Mouse (Mus musculus) embryonic stem cell, embryonic (primary cell): ENCODE results near the gene Rapgef4.

Experiments
- CTCF ChIA-PET, 4 experiments: fragments of 300-600 bp in 2 of 4; fragments of 350-600 bp in 2 of 4; sonication (Branson Sonifier 250); formaldehyde crosslinking; loops; one replicate each; lab custom pipeline; 2022; ENCODE audit warnings: inconsistent platforms in 2 of 4; lab: Charles Lee
- POLR2A ChIA-PET, 4 experiments: fragments of 300-600 bp in 2 of 4; fragments of 350-600 bp in 2 of 4; sonication (Branson Sonifier 250); formaldehyde crosslinking; loops; one replicate each; lab custom pipeline; 2022; ENCODE audit warnings: antibody characterized with exemption in 4 of 4, inconsistent platforms in 1 of 4; lab: Charles Lee

Rapgef4 gene

DNA sequence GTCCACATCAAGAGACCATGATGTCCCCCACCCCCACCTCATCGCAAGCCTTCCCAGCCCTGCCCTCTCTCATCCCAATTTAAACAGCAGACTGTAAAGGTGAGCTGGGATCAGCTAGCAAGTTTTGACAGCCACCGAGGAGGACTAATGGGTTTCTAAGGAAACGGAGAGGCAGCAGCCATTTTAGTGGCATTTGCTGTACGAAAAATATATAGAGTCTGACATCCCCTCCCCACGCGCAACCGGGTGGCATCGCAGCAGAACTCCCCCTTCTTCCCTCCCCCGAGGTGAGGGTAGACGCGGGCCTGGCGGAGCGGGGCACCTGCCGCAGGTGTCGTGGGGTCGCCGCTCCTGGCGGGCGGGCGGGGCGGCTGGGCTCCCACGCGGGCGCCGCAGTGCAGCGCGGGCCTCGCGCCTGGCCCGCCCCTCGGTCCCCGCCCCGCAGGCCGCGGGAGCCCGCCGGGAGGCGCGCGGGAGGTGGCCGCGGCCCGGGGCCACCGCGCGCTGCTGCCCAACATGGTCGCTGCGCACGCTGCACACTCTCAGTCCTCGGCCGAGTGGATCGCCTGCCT lies at the start of gene Rapgef4:
Gene Rapgef4, plus strand, starts transcription at position 470 of the 572 bp plus-strand sequence.
- POLR2A ChIA-PET, result no interaction called here
- CTCF ChIA-PET, result no interaction called here

DNA sequence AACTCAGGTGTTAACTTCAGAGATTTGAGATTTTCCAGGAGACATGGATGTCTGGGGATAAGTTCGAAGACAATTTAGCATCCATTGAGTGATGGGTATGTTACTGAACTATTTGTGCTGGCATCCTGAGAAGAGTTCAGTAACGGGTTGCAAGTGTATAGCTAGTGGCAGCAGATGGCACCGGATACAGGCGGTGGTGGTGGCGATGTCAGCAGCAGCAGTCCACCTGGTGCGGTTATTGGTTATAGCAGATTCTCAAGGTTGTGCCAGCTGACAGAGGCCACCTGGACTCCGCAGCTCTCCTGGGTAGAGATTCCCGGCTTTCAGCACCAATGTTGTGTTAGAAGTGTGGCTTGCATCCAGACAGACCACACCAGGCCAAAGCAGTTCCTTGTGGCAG lies 47.0 kb upstream of the Rapgef4 start:
- POLR2A ChIA-PET, result no interaction called here
- CTCF ChIA-PET, result no interaction called here

DNA sequence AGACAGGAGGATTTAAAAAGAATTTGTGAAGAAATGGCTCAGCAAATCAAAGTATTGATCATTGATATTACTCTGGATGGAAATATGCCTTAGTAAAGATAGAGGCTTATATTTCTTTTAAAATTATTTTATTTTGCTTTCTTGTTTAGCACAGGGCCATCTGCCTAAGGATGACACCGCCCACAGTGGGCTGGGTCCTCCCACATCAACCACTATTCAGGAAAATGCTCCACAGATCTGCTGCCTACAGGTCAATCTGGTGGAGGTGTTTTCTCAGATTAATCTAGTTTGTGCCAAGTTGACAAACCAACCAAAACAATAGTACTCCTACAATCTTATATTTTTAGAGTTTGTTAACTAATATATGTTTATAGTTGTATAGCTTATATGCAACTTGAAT lies 44.3 kb upstream of the Rapgef4 start:
- ChIA-PET CTCF (no interaction called here), POLR2A (no interaction called here)

DNA sequence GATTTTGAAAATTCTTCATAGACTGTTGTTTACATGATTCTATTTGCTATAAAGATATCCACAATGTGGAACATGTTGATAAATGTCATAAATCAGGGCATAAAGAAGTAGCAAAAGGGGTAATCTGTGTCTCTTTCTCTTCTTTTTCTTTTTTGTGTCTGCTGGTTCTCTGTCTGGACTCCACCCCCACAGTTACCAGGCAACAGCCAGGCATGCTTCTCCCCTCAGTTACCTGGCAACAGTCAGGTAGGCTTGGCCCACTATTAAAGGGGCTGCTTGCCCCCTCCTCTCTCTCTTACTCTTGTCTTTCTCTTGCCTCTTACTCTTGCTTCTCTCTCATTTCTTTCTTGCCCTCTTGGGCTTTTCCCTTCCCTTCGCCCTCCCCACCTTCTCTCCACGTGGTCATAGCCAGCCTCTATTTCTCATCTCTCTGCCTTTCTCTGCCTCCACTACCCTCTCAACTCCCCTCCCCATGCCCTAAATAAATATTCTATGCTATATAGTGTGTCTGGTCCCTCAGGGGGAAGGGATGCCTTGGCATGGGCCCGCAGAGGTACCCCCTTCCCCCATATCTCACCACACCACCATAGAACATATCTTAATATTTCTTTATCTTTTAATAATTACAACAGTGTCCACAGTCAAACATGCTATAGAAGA lies 43.3 kb upstream of the Rapgef4 start:
- POLR2A ChIA-PET, result no interaction called here
- CTCF ChIA-PET, result no interaction called here

DNA sequence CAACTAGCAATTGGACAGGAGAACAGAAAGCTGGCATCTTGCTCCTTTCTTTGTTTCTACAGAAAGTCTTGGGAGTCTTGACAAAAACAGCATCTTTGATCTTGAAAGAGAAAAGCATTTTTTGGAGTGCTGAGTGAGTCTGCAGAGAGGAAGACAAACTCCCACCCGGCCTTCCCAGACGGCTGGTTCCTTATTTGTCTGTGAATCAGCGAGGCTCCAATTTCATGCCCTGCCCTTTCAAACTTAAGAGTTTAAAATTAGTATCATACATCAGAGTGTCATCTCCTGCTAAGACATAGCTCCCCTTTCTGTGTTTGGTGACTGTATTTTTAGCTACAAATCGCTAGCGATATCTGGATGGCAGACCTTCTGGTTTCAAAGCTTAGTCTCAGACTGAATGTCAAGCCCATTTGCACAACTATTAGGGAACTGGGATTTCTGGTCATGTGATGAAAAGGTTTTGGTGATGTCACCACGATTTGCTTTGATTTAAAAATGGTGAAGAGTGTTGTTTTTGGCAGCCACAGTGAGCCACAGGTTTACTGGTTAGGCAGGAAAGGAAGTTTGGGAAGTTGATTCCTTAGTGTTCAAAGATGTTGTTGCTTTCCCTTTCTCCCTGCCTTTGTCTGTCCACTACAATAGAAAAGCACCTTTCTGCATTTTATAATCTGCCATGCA lies 42.2 kb upstream of the Rapgef4 start:
- CTCF ChIA-PET, result no interaction called here
- POLR2A ChIA-PET, result no interaction called here

DNA sequence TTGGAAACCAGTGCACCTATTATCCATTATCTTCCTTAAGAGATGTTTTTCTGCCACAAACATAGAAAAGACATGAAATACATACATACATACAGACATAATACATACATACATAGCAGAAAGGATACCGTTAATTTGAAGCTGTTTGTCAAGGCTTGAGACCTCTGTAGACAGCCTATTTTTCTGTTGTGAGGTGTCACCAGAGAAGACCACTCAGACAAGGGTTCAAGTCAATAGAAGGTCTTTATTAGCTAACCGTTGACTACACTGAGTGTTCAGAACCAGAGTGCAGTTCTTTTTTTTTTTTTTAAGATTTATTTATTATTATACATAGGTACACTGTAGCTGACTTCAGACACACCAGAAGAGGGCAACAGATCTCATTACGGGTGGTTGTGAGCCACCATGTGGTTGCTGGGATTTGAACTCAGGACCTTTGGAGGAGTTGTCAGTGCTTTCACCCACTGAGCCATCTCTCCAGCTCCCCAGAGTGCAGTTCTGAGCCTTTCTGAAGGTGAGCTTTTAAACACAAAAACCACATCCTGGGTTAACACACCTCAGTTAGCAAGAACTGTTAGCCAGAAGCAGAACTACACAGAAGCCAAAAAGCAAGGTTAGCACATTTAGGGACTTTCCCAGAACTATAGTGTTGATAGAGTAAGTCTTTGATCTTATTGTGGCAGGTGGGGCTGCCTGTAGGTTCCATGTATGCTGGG lies 39.9 kb upstream of the Rapgef4 start:
- POLR2A ChIA-PET, result interaction anchor here in 1 of 4 experiments (0.9 kb wide), 2 partner anchors 10 to 30 kb away, joined by 3 read pairs; no protein-coding TSS in a partner anchor
- CTCF ChIA-PET, result no interaction called here

DNA sequence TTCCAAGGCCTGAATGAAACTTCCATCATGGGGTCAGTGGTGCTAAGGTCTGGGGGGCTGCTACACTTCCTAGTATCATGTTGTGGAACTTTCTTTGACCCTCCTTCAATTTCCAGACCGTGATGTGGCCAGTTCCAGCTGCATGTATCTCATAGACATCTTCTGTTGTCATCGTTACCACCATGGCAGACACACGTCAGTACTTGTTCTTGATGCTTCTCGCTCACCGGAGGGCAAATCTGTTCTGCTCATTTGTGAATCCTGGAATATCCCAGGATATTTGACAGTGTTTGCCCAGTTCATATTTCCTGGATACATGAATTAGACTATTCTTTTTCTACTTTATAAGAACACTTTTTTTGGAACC lies 39.3 kb upstream of the Rapgef4 start:
- ChIA-PET POLR2A (no interaction called here), CTCF (no interaction called here)

DNA sequence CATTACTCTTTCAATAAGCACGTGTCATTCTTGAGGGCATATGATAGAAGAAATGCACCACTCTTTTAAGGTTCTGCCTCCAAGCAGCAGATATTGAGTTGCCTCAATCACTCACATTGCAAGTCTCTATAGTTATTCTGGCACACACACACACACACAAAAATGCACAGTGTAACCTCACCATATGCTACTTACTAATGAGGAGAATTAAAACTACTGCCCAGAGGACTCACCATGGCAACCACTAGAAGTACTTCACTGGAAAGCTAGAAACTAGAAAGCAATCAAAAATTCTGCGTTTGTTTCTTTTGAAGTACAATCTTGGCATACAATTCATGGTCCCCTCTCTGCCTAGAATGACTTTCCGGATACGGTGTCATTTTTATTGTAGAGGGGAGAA lies 29.8 kb upstream of the Rapgef4 start:
- ChIA-PET CTCF (no interaction called here), POLR2A (interaction anchor here in 1 of 4 experiments (0.8 kb wide), 1 partner anchor 11 kb away, joined by 3 read pairs; no protein-coding TSS in a partner anchor)

DNA sequence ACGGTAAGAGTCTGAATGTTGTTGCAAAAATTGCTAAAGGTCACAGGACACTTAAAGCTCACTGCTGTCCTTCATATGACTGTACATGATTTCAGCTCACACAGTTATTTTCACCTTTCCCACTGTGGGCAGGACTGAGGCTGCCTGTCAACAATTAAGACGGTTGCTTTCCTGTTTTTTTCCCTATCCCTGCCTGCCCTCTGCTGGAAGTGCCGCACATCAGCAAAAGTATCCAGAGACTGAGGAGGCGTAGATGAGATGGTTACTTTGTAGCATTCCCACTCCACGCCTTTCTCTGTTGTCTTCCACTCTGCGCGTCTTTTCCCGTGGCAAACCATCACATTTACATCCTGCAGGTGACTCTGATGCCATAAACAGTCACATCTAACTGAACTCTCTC lies 25.4 kb upstream of the Rapgef4 start:
- ChIA-PET POLR2A (interaction anchor here in 1 of 4 experiments (0.6 kb wide), 1 partner anchor 407 kb away, joined by 4 read pairs; no protein-coding TSS in a partner anchor), CTCF (interaction anchor here (0.6 to 3.3 kb wide), 16 partner anchors 8 to 358 kb away, joined by 3 to 15 read pairs (median 3); no protein-coding TSS in a partner anchor)

DNA sequence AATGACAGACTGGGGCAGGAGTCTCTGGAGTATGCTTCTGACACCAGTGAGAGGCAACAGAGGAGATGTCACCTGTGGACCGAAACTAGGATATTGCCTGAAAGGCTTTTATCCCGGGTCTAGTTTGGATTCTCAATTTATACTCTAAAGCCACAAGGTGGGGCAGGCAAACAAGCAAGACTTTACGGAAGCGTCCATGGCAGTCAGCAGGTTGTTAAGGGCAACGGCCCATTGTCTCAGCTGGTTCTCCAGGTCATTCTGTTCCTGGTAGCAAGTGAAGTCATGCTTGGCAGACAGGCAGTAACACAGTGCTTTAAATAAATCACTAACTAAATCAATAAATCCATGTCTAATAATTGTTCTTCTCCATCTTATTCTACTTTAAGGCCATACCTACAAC lies 24.6 kb upstream of the Rapgef4 start:
- CTCF ChIA-PET, result interaction anchor here (0.6 to 3.3 kb wide), 11 partner anchors 8 to 574 kb away, joined by 3 to 15 read pairs (median 3); no protein-coding TSS in a partner anchor
- POLR2A ChIA-PET, result interaction anchor here in 1 of 4 experiments (1.1 kb wide), 1 partner anchor 56 kb away, joined by 3 read pairs; no protein-coding TSS in a partner anchor

DNA sequence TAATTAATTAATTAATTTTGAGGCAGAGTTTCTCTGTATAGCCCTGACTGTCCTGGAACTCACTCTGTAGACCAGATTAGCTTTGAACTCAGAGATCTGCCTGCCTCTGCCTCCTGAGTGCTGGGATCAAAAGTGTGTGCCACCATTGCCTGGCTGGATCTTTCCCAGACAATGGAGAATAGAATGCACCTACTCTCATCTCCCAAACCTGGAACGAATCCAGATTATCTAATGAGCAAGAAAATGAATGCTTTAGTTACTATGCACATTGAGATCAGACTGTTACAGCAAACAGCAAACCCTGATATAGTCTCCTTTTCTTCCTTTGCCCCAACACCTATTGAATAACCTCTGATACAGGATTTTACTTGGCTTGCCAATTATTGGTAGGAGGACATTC lies 23.1 kb upstream of the Rapgef4 start:
- POLR2A ChIA-PET, result interaction anchor here in 1 of 4 experiments (0.6 kb wide), 1 partner anchor 303 kb away, joined by 3 read pairs; no protein-coding TSS in a partner anchor

DNA sequence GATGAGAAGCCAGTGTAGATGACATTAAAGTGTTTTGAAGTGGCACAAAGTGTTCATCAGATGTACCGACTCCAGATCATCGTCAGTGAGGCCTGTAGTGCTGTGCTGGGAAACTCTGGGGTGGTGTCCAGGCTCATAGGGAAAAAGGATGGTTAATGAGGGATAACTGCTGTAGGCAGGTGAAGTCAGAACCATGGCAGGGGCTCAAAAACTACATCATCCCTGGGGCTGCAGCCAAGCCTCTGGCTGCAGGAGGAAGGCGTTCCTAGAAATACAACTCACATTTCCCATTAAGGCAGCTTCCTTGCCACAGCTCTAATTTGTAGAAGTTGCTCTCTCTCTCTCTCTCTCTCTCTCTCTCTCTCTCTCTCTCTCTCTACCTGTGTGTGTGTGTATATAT lies 22.6 kb upstream of the Rapgef4 start:
- CTCF ChIA-PET, result no interaction called here
- POLR2A ChIA-PET, result interaction anchor here in 1 of 4 experiments (0.6 kb wide), 1 partner anchor 303 kb away, joined by 3 read pairs; no protein-coding TSS in a partner anchor

More for the DNA sequence above, 23.1 kb upstream of the Rapgef4 start:
- CTCF ChIA-PET, result no interaction called here

DNA sequence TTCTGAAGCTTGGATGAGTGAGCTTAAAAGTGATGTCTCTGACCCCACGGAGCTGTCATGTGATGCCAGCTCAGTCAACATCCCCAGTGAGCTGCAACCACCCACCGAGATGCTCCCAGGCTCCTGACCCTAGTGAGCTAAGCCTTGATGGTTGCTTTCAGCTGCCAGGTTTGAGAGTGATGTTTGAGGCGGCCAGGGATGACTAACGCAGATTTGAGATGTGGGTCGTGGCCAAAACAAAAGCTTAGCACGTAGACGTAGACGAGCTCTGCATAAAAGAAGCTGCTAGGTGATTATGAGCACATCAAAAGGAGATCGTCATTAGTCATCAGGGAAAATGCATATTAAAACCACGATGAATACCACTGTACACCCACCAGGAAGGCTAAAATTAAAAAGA lies 16.8 kb upstream of the Rapgef4 start:
- POLR2A ChIA-PET, result interaction anchor here in 1 of 4 experiments (1.3 to 1.4 kb wide), 2 partner anchors 71 to 91 kb away, joined by 3 to 4 read pairs; partner anchors contain the start of gene Pdk1
- CTCF ChIA-PET, result interaction anchor here in 3 of 4 experiments (0.6 to 2.2 kb wide), 13 partner anchors 9 to 151 kb away, joined by 3 to 23 read pairs (median 4); no protein-coding TSS in a partner anchor

DNA sequence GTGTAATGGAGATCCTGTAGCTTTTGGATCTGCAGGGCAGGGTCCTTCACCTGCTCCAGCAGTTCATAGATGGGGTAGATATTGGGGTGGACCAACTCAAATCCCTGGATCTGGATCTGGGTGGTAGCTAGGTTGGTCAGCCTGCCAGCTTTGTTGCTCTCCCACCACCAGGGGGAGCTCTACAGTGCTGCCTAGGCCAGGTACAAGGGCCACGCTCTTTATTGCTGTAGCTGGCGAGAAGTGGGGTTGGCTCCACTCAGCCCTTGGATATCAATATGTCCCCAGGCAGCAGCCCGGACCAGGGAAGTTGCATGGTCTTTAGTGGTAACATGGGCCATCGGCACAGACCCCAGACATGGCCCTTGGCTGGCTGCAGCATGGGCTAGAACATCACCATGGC lies 15.6 kb upstream of the Rapgef4 start:
- ChIA-PET POLR2A (interaction anchor here in 3 of 4 experiments (0.6 to 1.4 kb wide), 4 partner anchors 41 to 319 kb away, joined by 3 to 13 read pairs (median 4); no protein-coding TSS in a partner anchor), CTCF (interaction anchor here (0.5 to 2.2 kb wide), 66 partner anchors 8 to 1313 kb away, joined by 3 to 23 read pairs (median 4); partner anchors contain the start of gene Pdk1 (in 1 of the 4))

DNA sequence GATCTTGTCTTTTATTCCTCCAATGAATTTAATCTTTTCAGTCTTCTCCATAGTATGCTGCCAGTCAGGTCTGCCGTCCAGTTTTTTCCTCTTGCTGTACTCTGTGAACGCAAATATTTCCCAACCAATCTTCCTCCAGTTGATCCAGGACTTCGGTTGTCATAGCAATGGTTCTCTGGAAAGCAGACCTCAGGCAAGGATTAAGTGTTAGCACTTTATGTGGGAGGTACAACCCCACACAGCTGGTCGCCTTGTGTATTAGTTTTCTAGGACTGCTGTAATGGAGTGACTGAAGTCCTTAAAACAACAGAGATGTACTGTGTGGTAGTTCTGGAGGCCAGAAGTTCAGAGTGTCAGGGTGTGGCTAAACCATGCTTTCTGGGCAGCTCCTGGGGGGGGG lies 14.3 kb upstream of the Rapgef4 start:
- CTCF ChIA-PET, result interaction anchor here in 3 of 4 experiments (0.6 kb wide), 3 partner anchors 37 to 1445 kb away, joined by 3 to 6 read pairs (median 4); no protein-coding TSS in a partner anchor
- POLR2A ChIA-PET, result interaction anchor here in 1 of 4 experiments (1.2 kb wide), 1 partner anchor 73 kb away, joined by 3 read pairs; no protein-coding TSS in a partner anchor

DNA sequence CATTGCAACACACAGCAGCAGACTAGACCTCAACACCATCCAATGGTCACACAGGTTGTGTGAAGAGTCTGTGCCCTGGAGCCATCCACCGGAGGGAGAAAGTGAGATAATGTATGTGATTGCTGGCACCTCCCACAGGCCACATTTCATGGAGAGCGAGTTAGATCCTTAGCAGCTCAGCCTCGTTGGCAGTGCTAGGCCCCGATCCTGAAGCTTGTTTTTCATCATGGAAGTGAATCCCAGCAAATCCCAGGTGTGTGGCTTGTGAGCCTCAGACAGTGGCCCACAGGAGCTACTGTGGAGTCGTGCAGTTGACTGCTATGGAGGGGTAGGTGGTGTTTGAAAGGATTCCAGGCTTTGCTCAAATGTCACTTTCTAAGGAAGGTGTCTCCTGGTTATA lies 13.2 kb upstream of the Rapgef4 start:
- ChIA-PET CTCF (no interaction called here), POLR2A (interaction anchor here in 1 of 4 experiments (0.5 to 1.2 kb wide), 2 partner anchors 56 to 74 kb away, joined by 3 to 6 read pairs; no protein-coding TSS in a partner anchor)

DNA sequence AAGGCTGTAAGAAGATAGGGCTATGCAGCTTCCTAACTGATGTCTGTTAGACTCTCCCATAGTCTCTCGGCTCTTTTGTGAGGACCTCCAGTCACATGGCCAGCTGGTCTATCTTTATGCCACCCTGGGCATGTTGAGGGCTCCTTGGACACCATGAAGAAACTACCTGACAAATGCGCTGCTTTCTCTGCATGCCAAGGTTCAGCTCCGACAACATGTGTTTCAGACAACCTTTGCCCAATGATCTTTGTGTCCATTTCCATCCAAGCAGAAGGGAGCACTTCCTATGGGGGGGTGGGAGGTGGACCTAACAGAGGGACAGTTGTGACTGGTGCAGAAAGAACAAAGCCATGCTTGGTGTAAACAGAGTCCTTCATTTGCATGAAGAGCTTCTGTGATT lies 7.4 kb upstream of the Rapgef4 start:
- ChIA-PET CTCF (interaction anchor here (0.6 to 2.1 kb wide), 6 partner anchors 8 to 327 kb away, joined by 3 to 12 read pairs (median 6); no protein-coding TSS in a partner anchor), POLR2A (interaction anchor here in 1 of 4 experiments (1.0 kb wide), 1 partner anchor 101 kb away, joined by 3 read pairs; the partner anchor contains the start of gene Pdk1)
